Mouse (Mus musculus): ENCODE data around the gene Rbms1. TPM values are rescaled to one million over a fixed set of nuclear protein-coding genes. Genes with fewer than 3 reads are reported as not detected.

Gene Rbms1
- polyA plus RNA-seq, 1 experiment from 2014 or later = 55.6 TPM

- H3K9ac ChIP-seq (replicated peaks; ENCODE audit: low read depth, low read length) = no peak overlapping the region
- no peak overlapping the region for H3K4me2 ChIP-seq (ENCODE audit: low read depth, low read length)
- H3K36me3 ChIP-seq (ENCODE audit: control insufficient read depth, insufficient read depth, low read length) = no peaks in the 10 kb centered on the region
- ATAC-seq (ENCODE audit: low read depth) = no peak
- H3K4me3 ChIP-seq (ENCODE audit: low read depth, low read length) = no peak overlapping the region
- no peaks in the 10 kb centered on the region for H3K9me3 ChIP-seq (ENCODE audit: control insufficient read depth, low read length)
- 60% methylated on average over 3 of the region's 3 CpGs for WGBS
- H3K27ac ChIP-seq (ENCODE audit: low read depth, low read length) = no peak overlapping the region
- H3K4me1 ChIP-seq (ENCODE audit: control insufficient read depth, insufficient read depth, low read length) = peaks cover 2% of the 10 kb centered on the region; the same call in 1 of the 2 replicates
- H3K27me3 ChIP-seq (ENCODE audit: control insufficient read depth, insufficient read depth, low read length) = no peaks in the 10 kb centered on the region
These were observed 254.3 kb downstream of the Rbms1 start for GRCm38 (mm10) chr2:60708671-60709070.

- H3K9me3 ChIP-seq (ENCODE audit: control insufficient read depth, low read length) = no peaks in the 10 kb centered on the region
- no peak for ATAC-seq (ENCODE audit: low read depth)
- no peak overlapping the region for H3K9ac ChIP-seq (replicated peaks; ENCODE audit: low read depth, low read length)
- 96% methylated on average over 3 of the region's 3 CpGs for WGBS
- H3K27me3 ChIP-seq (ENCODE audit: control insufficient read depth, insufficient read depth, low read length) = no peaks in the 10 kb centered on the region
- H3K4me1 ChIP-seq (ENCODE audit: control insufficient read depth, insufficient read depth, low read length) = no peaks in the 10 kb centered on the region
- H3K27ac ChIP-seq (ENCODE audit: low read depth, low read length) = no peak overlapping the region
- no peak overlapping the region for H3K4me2 ChIP-seq (ENCODE audit: low read depth, low read length)
- H3K36me3 ChIP-seq (ENCODE audit: control insufficient read depth, insufficient read depth, low read length) = no peaks in the 10 kb centered on the region
- H3K4me3 ChIP-seq (ENCODE audit: low read depth, low read length) = no peak overlapping the region
These were observed 256.1 kb downstream of the Rbms1 start for GRCm38 (mm10) chr2:60706866-60707265.

- Histone ChIP-seq H3K9ac (replicated peaks; ENCODE audit: low read depth, low read length) (no peak overlapping the region), H3K4me2 (ENCODE audit: low read depth, low read length) (no peak overlapping the region), H3K27me3 (ENCODE audit: control insufficient read depth, insufficient read depth, low read length) (no peaks in the 10 kb centered on the region), H3K9me3 (ENCODE audit: control insufficient read depth, low read length) (no peaks in the 10 kb centered on the region), H3K36me3 (ENCODE audit: control insufficient read depth, insufficient read depth, low read length) (no peaks in the 10 kb centered on the region), H3K27ac (ENCODE audit: low read depth, low read length) (no peak overlapping the region), H3K4me1 (ENCODE audit: control insufficient read depth, insufficient read depth, low read length) (no peaks in the 10 kb centered on the region), H3K4me3 (ENCODE audit: low read depth, low read length) (no peak overlapping the region)
- no peak for ATAC-seq (ENCODE audit: low read depth)
- 94% methylated on average over 8 of the region's 8 CpGs for WGBS
These were observed 257.6 kb downstream of the Rbms1 start for GRCm38 (mm10) chr2:60705426-60705825.

- no peaks in the 10 kb centered on the region for H3K4me1 ChIP-seq (ENCODE audit: control insufficient read depth, insufficient read depth, low read length)
- no peak overlapping the region for H3K4me3 ChIP-seq (ENCODE audit: low read depth, low read length)
- no peak overlapping the region for H3K9ac ChIP-seq (replicated peaks; ENCODE audit: low read depth, low read length)
- no peaks in the 10 kb centered on the region for H3K36me3 ChIP-seq (ENCODE audit: control insufficient read depth, insufficient read depth, low read length)
- H3K27ac ChIP-seq (ENCODE audit: low read depth, low read length) = no peak overlapping the region
- WGBS = 83% methylated on average over 4 of the region's 4 CpGs
- H3K9me3 ChIP-seq (ENCODE audit: control insufficient read depth, low read length) = no peaks in the 10 kb centered on the region
- no peaks in the 10 kb centered on the region for H3K27me3 ChIP-seq (ENCODE audit: control insufficient read depth, insufficient read depth, low read length)
- no peak for ATAC-seq (ENCODE audit: low read depth)
- H3K4me2 ChIP-seq (ENCODE audit: low read depth, low read length) = no peak overlapping the region
These were observed 259.7 kb downstream of the Rbms1 start for GRCm38 (mm10) chr2:60703315-60703714.

- no peak overlapping the region for H3K9ac ChIP-seq (replicated peaks; ENCODE audit: low read depth, low read length)
- no peak for ATAC-seq (ENCODE audit: low read depth)
- H3K27ac ChIP-seq (ENCODE audit: low read depth, low read length) = no peak overlapping the region
- no peaks in the 10 kb centered on the region for H3K4me1 ChIP-seq (ENCODE audit: control insufficient read depth, insufficient read depth, low read length)
- no peaks in the 10 kb centered on the region for H3K9me3 ChIP-seq (ENCODE audit: control insufficient read depth, low read length)
- 84% methylated on average over 4 of the region's 4 CpGs for whole genome bisulfite sequencing
- no peak overlapping the region for H3K4me2 ChIP-seq (ENCODE audit: low read depth, low read length)
- no peaks in the 10 kb centered on the region for H3K27me3 ChIP-seq (ENCODE audit: control insufficient read depth, insufficient read depth, low read length)
- H3K36me3 ChIP-seq (ENCODE audit: control insufficient read depth, insufficient read depth, low read length) = no peaks in the 10 kb centered on the region
- H3K4me3 ChIP-seq (ENCODE audit: low read depth, low read length) = no peak overlapping the region
These were observed 262.0 kb downstream of the Rbms1 start for GRCm38 (mm10) chr2:60700956-60701355.

Other genes with a start within 250 kb of the Rbms1 start
- gene Itgb6, start 240.5 kb downstream of the Rbms1 start, polyA plus RNA-seq (2014; fragmentation: Nextera tagmentation; extraction: Ambion mirVana) = 0.08 and 0.23 TPM in 2 replicates